Mouse (Mus musculus) embryonic facial prominence, embryonic 11.5 days (tissue): Measurements from ENCODE around the gene BC048671. TPM values are rescaled to one million over a fixed set of nuclear protein-coding genes. Genes with fewer than 3 reads are reported as not detected.

Experiments used
- ATAC-seq: fragments of 200-750 bp; cut with Nextera tagmentation; replicated peaks from 2 replicates; pipeline ENCODE4 v1.8.0; 2017; ENCODE audit warnings: low read depth; ENCODE audit not compliant: insufficient number of reproducible peaks, low FRiP score, low TSS enrichment
- DNase-seq: peaks from one replicate; pipeline ENCODE4 v3.0.0-alpha.2; 2015; ENCODE audit warnings: low spot score
- H3K27ac ChIP-seq: fragments of 300-500 bp; sonication (generic); replicated peaks from 2 replicates; pipeline ENCODE4 v1.5.1; 2014; ENCODE audit warnings: mild to moderate bottlenecking, low read depth, low read length, control low read depth
- H3K27me3 ChIP-seq: fragments of 300-500 bp; sonication (generic); 2 replicates; pipeline ENCODE4 v1.6.1; 2014; ENCODE audit warnings: mild to moderate bottlenecking, low read length, moderate library complexity, mixed read lengths; ENCODE audit not compliant: control insufficient read depth, insufficient read depth
- H3K36me3 ChIP-seq: fragments of 300-500 bp; sonication (generic); replicated peaks from 2 replicates; pipeline ENCODE4 v1.6.1; 2014; ENCODE audit warnings: low read depth, mild to moderate bottlenecking, low read length, moderate library complexity, mixed read lengths; ENCODE audit not compliant: control insufficient read depth, insufficient read depth
- H3K4me1 ChIP-seq: fragments of 300-500 bp; sonication (generic); 2 replicates; pipeline ENCODE4 v1.6.1; 2014; ENCODE audit warnings: low read length, mixed read lengths; ENCODE audit not compliant: control insufficient read depth, insufficient read depth
- H3K4me2 ChIP-seq: fragments of 300-500 bp; sonication (generic); 2 replicates; pipeline ENCODE4 v1.6.1; 2014; ENCODE audit warnings: low read depth, mild to moderate bottlenecking, control low read depth, low read length, moderate library complexity
- H3K4me3 ChIP-seq: fragments of 300-500 bp; sonication (generic); 2 replicates; pipeline ENCODE4 v1.5.1; 2014; ENCODE audit warnings: low read depth, low read length, control low read depth
- H3K9ac ChIP-seq: fragments of 300-500 bp; sonication (generic); replicated peaks from 2 replicates; pipeline ENCODE4 v1.6.1; 2014; ENCODE audit warnings: mild to moderate bottlenecking, control low read depth, low read length
- H3K9me3 ChIP-seq: fragments of 300-500 bp; sonication (generic); replicated peaks from 2 replicates; pipeline ENCODE4 v1.6.1; 2016; ENCODE audit warnings: mild to moderate bottlenecking, low read length, inconsistent platforms, mixed read lengths; ENCODE audit not compliant: control insufficient read depth
- WGBS: fragments of 180-500 bp; shearing (Covaris S2); extraction: QIAGEN DNeasy Blood & Tissue Kit; methylation state at CpG from one replicate; pipeline ENCODE4 v1.1.7; 2014; 5-methylcytosine and 5-hydroxymethylcytosine counted together
- polyA plus RNA-seq: library from polyadenylated mRNA; unstranded; fragments of >200 nt; fragmentation: Nextera tagmentation; extraction: Ambion mirVana; gene quantifications from 2 replicates; pipeline ENCODE4 v1.2.1, GENCODE M21; 2014

Gene BC048671
- polyA plus RNA-seq, result not detected in 2 replicates

DNA sequence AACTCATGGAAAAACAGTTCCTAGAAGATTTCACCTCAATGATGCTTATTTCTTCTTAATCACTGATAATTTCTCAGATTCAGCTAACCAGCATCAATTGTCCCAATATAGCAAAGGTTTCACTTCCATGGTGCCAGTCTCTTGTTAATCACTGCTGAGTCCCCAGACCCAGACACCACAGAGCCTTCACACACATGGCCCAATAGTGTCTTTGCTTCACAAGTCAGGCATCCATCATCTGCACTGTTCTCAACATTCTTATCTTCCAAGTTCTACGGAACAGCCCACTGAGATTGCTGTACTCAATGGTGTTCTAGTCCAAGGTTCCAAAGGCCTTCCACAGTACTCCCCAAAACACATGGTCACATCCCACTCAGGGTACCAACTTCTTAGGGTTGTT, at the start of gene BC048671:
Gene BC048671 (plus strand): TSS at position 301 of the 400 bp plus-strand sequence.
- no peaks in the 10 kb centered on the region for H3K27me3 ChIP-seq
- H3K4me3 ChIP-seq, result no peak within 1 kb of the TSS
- no peak for DNase-seq
- H3K9ac ChIP-seq, result no peak within 1 kb of the TSS
- H3K36me3 ChIP-seq, result no peaks in the 10 kb centered on the region
- no peak within 1 kb of the TSS for H3K4me2 ChIP-seq
- H3K9me3 ChIP-seq, result no peaks in the 10 kb centered on the region
- no peak for ATAC-seq
- no peaks in the 10 kb centered on the region for H3K4me1 ChIP-seq
- 94% methylated on average over 1 of the region's 1 CpGs for WGBS
- no peak within 1 kb of the TSS for H3K27ac ChIP-seq

DNA sequence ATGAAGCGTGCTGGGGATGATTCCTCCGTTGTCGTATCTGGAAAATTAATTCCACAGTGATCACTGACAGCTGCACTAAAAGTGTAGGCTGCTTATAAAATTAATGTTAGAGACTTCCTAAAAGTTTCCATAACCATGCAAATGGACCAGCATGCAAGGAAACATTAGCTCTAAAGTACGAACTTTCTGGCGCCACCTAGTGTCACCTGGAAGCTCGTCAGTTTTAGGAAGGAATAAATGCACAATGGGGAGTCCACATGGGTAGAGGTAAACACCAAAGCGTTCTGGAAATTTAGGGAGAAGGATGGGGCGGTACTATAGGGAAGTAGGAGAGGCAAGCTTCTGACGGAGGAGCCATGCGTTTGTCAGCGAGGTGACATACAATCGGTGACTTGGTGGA, 12.8 kb upstream of the BC048671 start:
- no peaks in the 10 kb centered on the region for H3K36me3 ChIP-seq
- ATAC-seq, result no peak
- no peak overlapping the region for H3K9ac ChIP-seq
- no peaks in the 10 kb centered on the region for H3K9me3 ChIP-seq
- H3K4me2 ChIP-seq, result no peak overlapping the region
- H3K4me1 ChIP-seq, result no peaks in the 10 kb centered on the region
- DNase-seq, result peak; percentile 18
- H3K27me3 ChIP-seq, result no peaks in the 10 kb centered on the region
- no peak overlapping the region for H3K4me3 ChIP-seq
- WGBS, result 55% methylated on average over 12 of the region's 12 CpGs
- H3K27ac ChIP-seq, result no peak overlapping the region

DNA sequence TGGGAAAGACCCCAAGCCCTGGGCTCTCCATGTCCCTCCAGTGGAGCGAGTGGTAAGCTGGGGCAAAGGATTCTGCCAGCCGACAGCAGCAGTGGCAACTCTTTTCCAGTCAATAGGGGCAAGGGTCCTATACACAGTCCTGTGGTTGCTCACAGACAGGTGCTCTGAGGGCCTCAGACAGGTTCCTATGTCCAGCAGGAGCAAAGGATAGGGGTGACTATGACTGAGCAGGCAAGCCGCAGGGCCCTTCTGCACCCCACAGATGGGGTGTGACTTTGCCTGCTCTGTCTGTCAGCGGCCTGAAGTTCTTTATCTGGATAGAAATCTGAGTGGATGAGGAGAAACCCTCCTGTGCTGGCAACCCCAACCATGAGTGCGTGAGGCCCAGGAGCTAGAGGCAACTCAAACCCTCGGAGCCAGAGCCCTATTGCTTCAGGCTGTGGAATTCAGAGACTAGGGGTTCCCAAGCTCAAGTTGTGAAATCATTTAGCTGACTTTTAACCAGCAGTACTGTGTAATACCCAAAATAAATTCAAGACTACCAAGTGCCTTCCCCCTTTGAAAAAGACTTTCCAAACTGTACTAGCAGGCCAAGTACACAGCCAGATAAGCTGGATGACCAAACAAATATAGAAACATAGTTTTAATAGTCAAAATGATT, 5.4 kb downstream of the BC048671 start:
- Histone ChIP-seq H3K4me3 (no peak overlapping the region), H3K4me1 (no peaks in the 10 kb centered on the region), H3K27me3 (no peaks in the 10 kb centered on the region), H3K36me3 (no peaks in the 10 kb centered on the region), H3K9ac (no peak overlapping the region), H3K27ac (no peak overlapping the region), H3K9me3 (no peaks in the 10 kb centered on the region; the same call in 1 of the 2 replicates), H3K4me2 (no peak overlapping the region)
- DNase-seq, result no peak
- 92% methylated on average over 6 of the region's 6 CpGs for WGBS
- no peak for ATAC-seq

DNA sequence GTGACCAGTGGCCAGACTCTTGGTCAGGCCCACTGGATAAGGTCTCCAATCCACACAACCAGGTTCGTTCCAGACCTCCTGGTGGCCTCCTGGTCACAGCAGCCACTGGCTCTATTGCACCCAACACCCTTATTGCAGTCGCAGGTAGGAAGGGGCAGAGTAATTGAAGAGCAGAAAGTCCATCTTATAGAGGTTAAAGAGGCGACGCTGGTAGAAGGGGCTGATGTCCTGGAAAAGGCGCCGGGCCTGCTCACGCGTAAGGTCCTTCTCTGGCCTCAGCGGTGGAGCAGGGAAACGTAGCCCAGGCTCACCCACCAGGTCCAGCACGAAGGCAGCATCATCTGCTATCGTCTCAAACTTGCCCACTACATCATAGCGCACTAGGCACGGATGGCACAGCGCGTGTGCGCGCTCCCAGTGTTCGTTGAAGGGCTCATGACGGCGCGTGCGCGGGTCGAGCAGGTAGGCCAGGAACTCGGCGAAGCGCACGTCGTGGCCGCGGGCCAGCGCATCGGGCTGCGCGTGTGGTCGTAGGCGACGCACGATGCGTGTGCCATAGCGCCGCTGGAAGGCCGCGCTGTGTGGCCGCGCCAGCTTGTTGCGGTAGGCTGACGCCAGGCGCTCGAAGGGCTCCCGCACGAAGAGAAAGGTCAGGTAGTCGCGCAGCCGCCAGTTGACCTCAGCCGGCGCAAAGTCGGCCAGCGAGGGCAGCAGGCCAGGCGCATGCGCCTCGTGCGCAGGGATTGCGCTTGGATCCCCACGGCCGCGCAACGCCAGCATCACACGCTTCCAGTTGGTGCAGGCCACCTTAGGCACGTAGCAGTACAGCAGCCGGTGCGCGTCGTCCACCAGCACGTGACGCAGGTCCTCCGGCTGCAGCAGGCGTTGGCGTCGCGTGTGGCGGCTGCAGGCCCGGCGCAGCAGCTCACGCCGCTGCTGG, 8.1 kb downstream of the BC048671 start:
- Histone ChIP-seq H3K9ac (no peak overlapping the region), H3K9me3 (no peaks in the 10 kb centered on the region; the same call in 1 of the 2 replicates), H3K36me3 (no peaks in the 10 kb centered on the region), H3K4me1 (no peaks in the 10 kb centered on the region), H3K4me3 (no peak overlapping the region), H3K4me2 (no peak overlapping the region), H3K27ac (no peak overlapping the region), H3K27me3 (no peaks in the 10 kb centered on the region)
- DNase-seq (no peak), ATAC-seq (no peak)
- WGBS, result 86% methylated on average over 87 of the region's 87 CpGs

DNA sequence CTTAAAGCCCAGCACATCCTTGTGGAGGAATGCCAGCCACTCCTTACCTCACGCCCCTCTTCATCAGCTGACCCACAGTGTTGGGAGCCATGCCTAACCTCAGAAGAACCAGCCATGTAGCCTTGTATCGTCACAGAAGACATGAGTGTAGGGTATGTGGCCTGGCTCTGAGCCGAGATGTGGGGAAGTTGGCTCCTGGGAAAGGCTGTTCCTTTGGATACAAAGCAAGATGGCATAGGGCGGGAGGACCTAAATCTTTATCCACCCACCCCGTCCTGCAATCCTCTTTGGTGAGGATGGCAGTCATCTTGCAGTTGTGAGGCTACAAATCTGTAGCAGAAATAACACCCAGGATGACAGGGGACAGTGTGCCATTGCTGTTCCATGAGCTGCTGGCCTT, 14.9 kb downstream of the BC048671 start:
- Histone ChIP-seq H3K9me3 (no peaks in the 10 kb centered on the region; the same call in 1 of the 2 replicates), H3K27me3 (no peaks in the 10 kb centered on the region), H3K9ac (no peak overlapping the region), H3K4me3 (no peak overlapping the region), H3K36me3 (no peaks in the 10 kb centered on the region), H3K27ac (no peak overlapping the region), H3K4me2 (no peak overlapping the region), H3K4me1 (no peaks in the 10 kb centered on the region)
- DNase-seq (no peak), ATAC-seq (no peak)
- WGBS, result 87% methylated on average over 5 of the region's 5 CpGs

DNA sequence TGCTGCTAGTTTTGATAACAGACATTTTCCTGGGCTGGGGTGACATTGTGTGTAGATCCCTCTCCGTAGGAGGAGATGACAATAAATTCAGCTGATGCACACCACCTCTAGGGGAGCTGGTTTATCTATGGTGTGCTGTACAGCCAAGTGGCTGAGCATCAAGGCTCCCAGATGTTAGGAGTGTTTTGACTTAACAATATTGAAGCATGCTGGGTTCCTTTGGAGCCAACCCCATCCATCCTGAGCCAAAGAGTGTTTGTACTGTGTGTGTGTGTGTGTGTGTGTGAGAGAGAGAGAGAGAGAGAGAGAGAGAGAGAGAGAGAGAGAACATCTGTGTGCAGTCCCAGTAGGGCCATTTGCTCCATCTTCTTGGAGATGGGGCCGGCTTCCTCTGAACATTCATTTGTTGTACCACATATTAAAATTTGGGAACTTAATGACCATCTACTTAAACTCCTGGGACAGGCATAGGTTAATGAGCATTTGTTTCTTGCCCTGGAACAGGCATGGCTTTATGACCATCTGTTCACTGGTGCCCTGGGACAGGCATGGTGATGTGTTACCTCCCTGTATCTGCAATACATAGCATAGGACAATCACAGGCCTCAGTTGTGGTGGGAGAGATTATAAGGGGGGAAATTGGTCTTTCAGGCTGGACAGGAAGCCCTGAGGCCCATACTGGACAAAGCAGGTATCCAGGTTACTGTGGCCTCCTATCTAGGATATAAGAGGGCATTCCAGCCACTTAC, 16.7 kb downstream of the BC048671 start:
- no peak overlapping the region for H3K9ac ChIP-seq
- no peak overlapping the region for H3K27ac ChIP-seq
- 90% methylated on average over 2 of the region's 2 CpGs for WGBS
- no peaks in the 10 kb centered on the region for H3K27me3 ChIP-seq
- H3K4me1 ChIP-seq, result no peaks in the 10 kb centered on the region
- no peaks in the 10 kb centered on the region; the same call in 1 of the 2 replicates for H3K9me3 ChIP-seq
- ATAC-seq, result no peak
- H3K4me2 ChIP-seq, result no peak overlapping the region
- no peak overlapping the region for H3K4me3 ChIP-seq
- no peak for DNase-seq
- no peaks in the 10 kb centered on the region for H3K36me3 ChIP-seq

DNA sequence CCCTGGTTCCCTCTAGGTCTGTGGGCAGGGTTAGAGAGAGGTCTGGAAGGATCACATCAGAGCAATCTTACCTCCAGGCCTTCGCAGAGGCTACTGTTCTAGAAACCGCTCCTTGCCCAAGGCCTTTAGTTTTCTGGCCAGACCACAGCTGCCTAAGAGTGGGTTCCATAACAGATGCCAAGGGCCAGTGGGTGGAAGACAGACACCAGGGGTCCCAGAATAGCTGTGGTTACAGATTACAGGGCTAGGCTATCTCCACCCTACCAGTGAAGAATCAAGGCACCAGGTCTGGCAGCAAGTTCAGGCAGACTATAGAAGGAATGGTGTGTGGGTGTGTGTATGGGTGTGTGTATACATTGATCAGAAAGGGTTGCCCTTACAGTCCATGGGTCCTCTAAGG, 18.0 kb downstream of the BC048671 start:
- no peaks in the 10 kb centered on the region for H3K27me3 ChIP-seq
- no peak overlapping the region for H3K9ac ChIP-seq
- ATAC-seq, result no peak
- H3K27ac ChIP-seq, result no peak overlapping the region
- H3K9me3 ChIP-seq, result no peaks in the 10 kb centered on the region; the same call in 1 of the 2 replicates
- no peaks in the 10 kb centered on the region; the same call in 1 of the 2 replicates for H3K4me1 ChIP-seq
- no peaks in the 10 kb centered on the region for H3K36me3 ChIP-seq
- no peak overlapping the region for H3K4me2 ChIP-seq
- no peak overlapping the region for H3K4me3 ChIP-seq
- no peak for DNase-seq
- WGBS, result 89% methylated on average over 2 of the region's 2 CpGs
